Mouse (Mus musculus): ENCODE measurements at regions not wholly inside any gene's neighbourhood (a gene's known extent, or its start where the extent isn't known, plus 50 kb on each side); places are given as distances from the start of the nearest gene placed in this dataset.

- no peak for DNase-seq (ENCODE audit: low read depth)
Observed at GRCm38 (mm10) chr6:148599473-148599872, 155.3 kb upstream of the Tmtc1 start.

- no peak for DNase-seq (ENCODE audit: low read depth)
Observed at GRCm38 (mm10) chr6:148598746-148599337, 154.7 kb upstream of the Tmtc1 start.

GRCm38 (mm10) chr6:148595009-148595770, 151.0 kb upstream of the Tmtc1 start:
- DNase-seq (ENCODE audit: low read depth) = no peak

GRCm38 (mm10) chr6:148588971-148589370, 144.8 kb upstream of the Tmtc1 start:
- no peak for DNase-seq (ENCODE audit: low read depth)

GRCm38 (mm10) chr6:148586439-148587321, 142.5 kb upstream of the Tmtc1 start:
- DNase-seq (ENCODE audit: low read depth) = no peak

GRCm38 (mm10) chr6:148584126-148584525, 139.9 kb upstream of the Tmtc1 start:
- no peak for DNase-seq (ENCODE audit: low read depth)

- no peak for DNase-seq (ENCODE audit: low read depth)
Observed at GRCm38 (mm10) chr6:148578281-148578680, 134.1 kb upstream of the Tmtc1 start.

GRCm38 (mm10) chr6:148577663-148578062, 133.5 kb upstream of the Tmtc1 start:
- DNase-seq (ENCODE audit: low read depth) = no peak

- DNase-seq (ENCODE audit: low read depth) = no peak
Observed at GRCm38 (mm10) chr6:148574742-148575453, 130.7 kb upstream of the Tmtc1 start.

- no peak for DNase-seq (ENCODE audit: low read depth)
Observed at GRCm38 (mm10) chr6:148572201-148572600, 128.0 kb upstream of the Tmtc1 start.

- DNase-seq (ENCODE audit: low read depth) = no peak
Observed at GRCm38 (mm10) chr6:148571651-148572050, 127.5 kb upstream of the Tmtc1 start.

- DNase-seq (ENCODE audit: low read depth) = no peak
Observed at GRCm38 (mm10) chr6:148564146-148564545, 120.0 kb upstream of the Tmtc1 start.

GRCm38 (mm10) chr6:148562206-148562708, 118.1 kb upstream of the Tmtc1 start:
- DNase-seq (ENCODE audit: low read depth) = no peak

- no peak for DNase-seq (ENCODE audit: low read depth)
Observed at GRCm38 (mm10) chr6:148556484-148556871, 112.3 kb upstream of the Tmtc1 start.

GRCm38 (mm10) chr6:148555651-148556483, 111.7 kb upstream of the Tmtc1 start:
- no peak for DNase-seq (ENCODE audit: low read depth)

- no peak for DNase-seq (ENCODE audit: low read depth)
Observed at GRCm38 (mm10) chr6:148554463-148554862, 110.3 kb upstream of the Tmtc1 start.

GRCm38 (mm10) chr6:148553616-148554015, 109.4 kb upstream of the Tmtc1 start:
- DNase-seq (ENCODE audit: low read depth) = no peak

- no peak for DNase-seq (ENCODE audit: low read depth)
Observed at GRCm38 (mm10) chr6:148551097-148551496, 106.9 kb upstream of the Tmtc1 start.

- no peak for DNase-seq (ENCODE audit: low read depth)
Observed at GRCm38 (mm10) chr6:148548138-148548778, 104.1 kb upstream of the Tmtc1 start.

- DNase-seq (ENCODE audit: low read depth) = no peak
Observed at GRCm38 (mm10) chr6:148543047-148543446, 98.9 kb upstream of the Tmtc1 start.

Data from induced T-regulatory cell, adult 2 months (primary cell).